Mouse (Mus musculus) 3T3-L1 (cell line): ENCODE measurements around the gene Ago4.
"Not testable (repeated sequence)": the region's sequence is repeated elsewhere in the genome, so short reads cannot be mapped to it uniquely, and the experiment has no call there.

Experiments
- DNase-seq: peaks from one replicate; pipeline ENCODE4 v3.0.0-alpha.2; 2015; ENCODE audit warnings: low read depth, low spot score

Ago4 gene

GRCm38 (mm10) chr4:126532827-126533728 lies at the start of gene Ago4:
Ago4 (minus strand) TSS chr4:126533472.
- DNase-seq, result no peak

- DNase-seq, result no peak
Observed at GRCm38 (mm10) chr4:126579077-126579476, 45.8 kb upstream of the Ago4 start.

- no peak for DNase-seq
Observed at GRCm38 (mm10) chr4:126577920-126578319, 44.6 kb upstream of the Ago4 start.

GRCm38 (mm10) chr4:126576281-126576680 lies 43.0 kb upstream of the Ago4 start:
- DNase-seq, result no peak

GRCm38 (mm10) chr4:126569783-126570182 lies 36.5 kb upstream of the Ago4 start:
- no peak for DNase-seq

- DNase-seq, result no peak
Observed at GRCm38 (mm10) chr4:126567243-126567642, 34.0 kb upstream of the Ago4 start.

- DNase-seq, result no peak
Observed at GRCm38 (mm10) chr4:126563798-126564197, 30.5 kb upstream of the Ago4 start.

GRCm38 (mm10) chr4:126556809-126557711 lies 23.8 kb upstream of the Ago4 start, which contains the start of gene Clspn:
Clspn (plus strand) TSS chr4:126556935.
- peak; percentile 92 for DNase-seq

GRCm38 (mm10) chr4:126554462-126554861 lies 21.2 kb upstream of the Ago4 start:
- peak; percentile 83 for DNase-seq

- DNase-seq, result peak; percentile 18
Observed at GRCm38 (mm10) chr4:126553685-126554084, 20.4 kb upstream of the Ago4 start.

GRCm38 (mm10) chr4:126553105-126553504 lies 19.8 kb upstream of the Ago4 start:
- peak; percentile 50 for DNase-seq

GRCm38 (mm10) chr4:126552136-126552535 lies 18.9 kb upstream of the Ago4 start:
- DNase-seq, result peak; percentile 64

GRCm38 (mm10) chr4:126546183-126546582 lies 12.9 kb upstream of the Ago4 start:
- DNase-seq, result no peak

GRCm38 (mm10) chr4:126545703-126546102 lies 12.4 kb upstream of the Ago4 start:
- DNase-seq, result no peak

GRCm38 (mm10) chr4:126545016-126545415 lies 11.7 kb upstream of the Ago4 start:
- no peak for DNase-seq

GRCm38 (mm10) chr4:126542838-126543237 lies 9.6 kb upstream of the Ago4 start:
- no peak for DNase-seq

GRCm38 (mm10) chr4:126540487-126541071 lies 7.3 kb upstream of the Ago4 start:
- no peak for DNase-seq

- no peak for DNase-seq
Observed at GRCm38 (mm10) chr4:126536865-126537264, 3.6 kb upstream of the Ago4 start.

- DNase-seq, result not testable (repeated sequence)
Observed at GRCm38 (mm10) chr4:126535631-126536030, 2.4 kb upstream of the Ago4 start.

GRCm38 (mm10) chr4:126533729-126534070 lies 428 bp upstream of the Ago4 start:
- no peak for DNase-seq

GRCm38 (mm10) chr4:126532292-126532691 lies 980 bp downstream of the Ago4 start:
- no peak for DNase-seq

GRCm38 (mm10) chr4:126526828-126527227 lies 6.4 kb downstream of the Ago4 start:
- no peak for DNase-seq
